Mouse (Mus musculus): ENCODE data around the gene Rap1b. TPM values are rescaled to one million over a fixed set of nuclear protein-coding genes. Genes with fewer than 3 reads are reported as not detected.

The Rap1b gene
- polyA plus RNA-seq, 1 experiment from 2014 or later: 169 TPM

DNA sequence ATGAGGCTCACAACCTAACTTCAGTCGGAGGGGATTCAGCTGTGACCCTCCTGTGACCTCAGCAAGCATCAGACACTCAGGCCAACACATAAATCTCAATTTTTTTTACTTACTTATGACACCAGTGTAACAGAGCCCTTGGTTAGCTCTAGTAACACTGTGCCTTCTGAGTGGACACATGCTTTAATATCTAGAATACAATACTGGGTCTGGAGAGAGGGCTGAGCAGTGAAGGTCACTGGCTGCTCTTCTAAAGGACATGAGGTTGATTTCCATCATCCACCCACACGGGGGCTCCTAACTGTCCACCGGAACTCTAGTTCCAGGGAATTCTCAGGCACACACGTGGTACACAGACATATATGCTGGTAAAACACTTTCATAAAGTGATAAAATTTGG is 66.9 kb downstream of the Rap1b start:
- ATAC-seq: no peak
- no peaks in the 10 kb centered on the region for H3K9me3 ChIP-seq (ENCODE audit: control insufficient read depth, low read length)
- peaks cover 27% of the 10 kb centered on the region for H3K36me3 ChIP-seq (ENCODE audit: control insufficient read depth, insufficient read depth, low read length)
- H3K4me2 ChIP-seq (ENCODE audit: low read length): no peak overlapping the region
- 91% methylated on average over 4 of the region's 4 CpGs for WGBS
- no peak overlapping the region for H3K9ac ChIP-seq (ENCODE audit: low read depth, low read length)
- no peaks in the 10 kb centered on the region for H3K27me3 ChIP-seq (replicated peaks; ENCODE audit: control insufficient read depth, insufficient read depth, low read length)
- no peak overlapping the region for H3K27ac ChIP-seq (ENCODE audit: low read depth, low read length)
- H3K4me1 ChIP-seq (ENCODE audit: control insufficient read depth, insufficient read depth, low read depth, low read length): no peaks in the 10 kb centered on the region
- no peak overlapping the region for H3K4me3 ChIP-seq (ENCODE audit: low read length)

DNA sequence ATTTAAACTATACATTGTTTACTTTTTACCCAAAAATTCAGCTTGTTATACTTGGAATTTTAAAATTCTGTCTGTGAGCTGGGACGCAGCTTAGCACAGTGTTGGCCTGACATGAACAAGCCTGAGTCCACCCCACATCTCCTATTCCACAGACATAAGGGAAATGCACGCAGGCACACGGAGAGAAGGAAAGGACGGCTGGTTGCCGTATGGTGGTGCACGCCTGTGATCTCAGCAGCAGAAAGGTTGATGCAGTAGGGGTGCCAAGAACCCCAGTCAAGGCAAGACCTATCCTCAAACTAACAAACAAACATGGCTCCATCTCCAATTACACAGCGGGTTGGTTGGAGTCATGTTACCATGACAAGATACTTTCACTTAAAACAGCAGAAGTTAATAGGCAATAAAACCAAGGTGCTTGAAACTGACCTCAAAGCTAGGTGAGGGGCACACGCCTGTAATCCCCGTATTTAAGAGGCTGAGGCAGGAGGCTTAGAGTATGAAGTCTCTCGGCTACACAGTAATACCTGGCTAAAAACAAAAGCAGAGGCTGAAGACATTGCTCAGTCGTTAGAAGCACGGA is 67.4 kb downstream of the Rap1b start:
- H3K4me3 ChIP-seq (ENCODE audit: low read length): no peak overlapping the region

GRCm38 (mm10) chr10:117777501-117778327 is 68.1 kb downstream of the Rap1b start:
- Histone ChIP-seq H3K36me3 (ENCODE audit: control insufficient read depth, insufficient read depth, low read length) (peaks cover 27% of the 10 kb centered on the region), H3K9ac (ENCODE audit: low read depth, low read length) (no peak overlapping the region), H3K27ac (ENCODE audit: low read depth, low read length) (no peak overlapping the region), H3K4me1 (ENCODE audit: control insufficient read depth, insufficient read depth, low read depth, low read length) (no peaks in the 10 kb centered on the region), H3K4me2 (ENCODE audit: low read length) (no peak overlapping the region), H3K9me3 (ENCODE audit: control insufficient read depth, low read length) (no peaks in the 10 kb centered on the region), H3K4me3 (ENCODE audit: low read length) (no peak overlapping the region), H3K27me3 (replicated peaks; ENCODE audit: control insufficient read depth, insufficient read depth, low read length) (no peaks in the 10 kb centered on the region)
- ATAC-seq: no peak
- 96% methylated on average over 17 of the region's 17 CpGs for WGBS

More for the DNA sequence above, 67.4 kb downstream of the Rap1b start:
- H3K9ac ChIP-seq (ENCODE audit: low read depth, low read length): no peak overlapping the region
- no peaks in the 10 kb centered on the region for H3K4me1 ChIP-seq (ENCODE audit: control insufficient read depth, insufficient read depth, low read depth, low read length)
- H3K27ac ChIP-seq (ENCODE audit: low read depth, low read length): no peak overlapping the region
- WGBS: 97% methylated on average over 12 of the region's 12 CpGs
- ATAC-seq: no peak
- no peak overlapping the region for H3K4me2 ChIP-seq (ENCODE audit: low read length)
- peaks cover 28% of the 10 kb centered on the region for H3K36me3 ChIP-seq (ENCODE audit: control insufficient read depth, insufficient read depth, low read length)
- H3K9me3 ChIP-seq (ENCODE audit: control insufficient read depth, low read length): no peaks in the 10 kb centered on the region
- H3K27me3 ChIP-seq (replicated peaks; ENCODE audit: control insufficient read depth, insufficient read depth, low read length): no peaks in the 10 kb centered on the region

DNA sequence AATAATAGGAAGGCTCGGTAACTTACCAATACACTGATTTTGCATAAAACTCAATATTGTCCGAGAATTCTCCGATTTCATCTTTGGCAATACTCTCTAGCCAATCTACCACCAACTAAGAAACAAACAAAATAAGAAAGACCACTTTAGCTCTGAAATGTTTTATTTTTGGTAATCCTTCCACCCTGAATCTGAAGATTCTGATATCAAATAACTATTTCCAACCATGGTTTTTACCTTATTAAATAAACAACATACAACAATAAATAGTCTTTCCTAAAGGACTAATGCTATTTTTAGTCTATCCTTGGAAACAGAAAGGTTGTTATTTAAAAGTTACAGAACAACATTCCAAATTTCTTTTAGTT is 68.7 kb downstream of the Rap1b start:
- H3K27ac ChIP-seq (ENCODE audit: low read depth, low read length): no peak overlapping the region
- no peaks in the 10 kb centered on the region for H3K27me3 ChIP-seq (replicated peaks; ENCODE audit: control insufficient read depth, insufficient read depth, low read length)
- H3K9me3 ChIP-seq (ENCODE audit: control insufficient read depth, low read length): no peaks in the 10 kb centered on the region
- ATAC-seq: no peak
- H3K4me1 ChIP-seq (ENCODE audit: control insufficient read depth, insufficient read depth, low read depth, low read length): no peaks in the 10 kb centered on the region
- 93% methylated on average over 3 of the region's 3 CpGs for WGBS
- no peak overlapping the region for H3K9ac ChIP-seq (ENCODE audit: low read depth, low read length)
- H3K36me3 ChIP-seq (ENCODE audit: control insufficient read depth, insufficient read depth, low read length): peaks cover 30% of the 10 kb centered on the region
- H3K4me3 ChIP-seq (ENCODE audit: low read length): no peak overlapping the region
- no peak overlapping the region for H3K4me2 ChIP-seq (ENCODE audit: low read length)

DNA sequence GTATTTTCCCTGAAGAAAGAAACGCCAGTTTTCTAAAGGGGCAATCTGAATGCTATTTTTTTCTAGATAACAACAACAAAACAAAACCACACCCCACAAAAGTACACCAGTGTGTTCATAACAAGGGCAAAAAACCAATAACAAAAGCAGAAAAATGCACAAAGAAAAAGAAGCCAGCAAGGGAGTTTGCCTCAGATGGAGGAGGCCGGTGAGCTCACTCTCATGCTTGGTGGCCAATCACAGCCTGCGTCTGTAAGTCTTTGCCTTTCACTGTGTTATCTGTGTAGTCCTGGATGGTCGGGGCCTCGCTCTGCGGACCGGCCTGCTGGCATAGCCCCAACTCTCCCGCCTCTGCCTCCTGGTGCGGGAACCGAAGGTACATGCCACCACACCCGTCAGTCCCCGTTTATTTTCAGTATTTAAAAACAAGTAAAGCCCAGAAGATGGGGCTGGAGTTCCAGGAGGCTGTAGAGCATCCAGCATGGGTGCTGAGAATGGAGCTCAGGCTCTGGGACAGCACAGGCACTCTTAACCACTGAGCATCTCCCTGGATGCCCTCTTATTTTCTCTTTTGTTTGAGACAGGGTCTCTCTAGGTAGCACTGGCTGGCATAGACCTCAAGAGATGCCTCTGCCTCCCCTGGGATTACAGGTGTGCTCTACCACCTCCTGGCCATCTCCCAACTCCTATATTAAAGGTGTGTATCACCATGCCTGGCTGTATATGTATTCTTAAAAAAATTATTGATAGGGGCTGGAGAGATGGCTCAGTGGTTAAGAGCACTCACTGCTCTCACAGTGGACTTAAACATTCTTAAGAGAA is 69.3 kb downstream of the Rap1b start:
- no peak overlapping the region for H3K4me3 ChIP-seq (ENCODE audit: low read length)
- ATAC-seq: no peak

GRCm38 (mm10) chr10:117775401-117776144 is 70.3 kb downstream of the Rap1b start:
- Histone ChIP-seq H3K9ac (ENCODE audit: low read depth, low read length) (no peak overlapping the region), H3K27ac (ENCODE audit: low read depth, low read length) (no peak overlapping the region), H3K4me2 (ENCODE audit: low read length) (no peak overlapping the region), H3K9me3 (ENCODE audit: control insufficient read depth, low read length) (no peaks in the 10 kb centered on the region), H3K27me3 (replicated peaks; ENCODE audit: control insufficient read depth, insufficient read depth, low read length) (no peaks in the 10 kb centered on the region), H3K4me3 (ENCODE audit: low read length) (no peak overlapping the region), H3K36me3 (ENCODE audit: control insufficient read depth, insufficient read depth, low read length) (peaks cover 30% of the 10 kb centered on the region), H3K4me1 (ENCODE audit: control insufficient read depth, insufficient read depth, low read depth, low read length) (no peaks in the 10 kb centered on the region)
- ATAC-seq: no peak
- WGBS: 92% methylated on average over 6 of the region's 6 CpGs

More for the DNA sequence above, 69.3 kb downstream of the Rap1b start:
- no peaks in the 10 kb centered on the region for H3K9me3 ChIP-seq (ENCODE audit: control insufficient read depth, low read length)
- no peak overlapping the region for H3K9ac ChIP-seq (ENCODE audit: low read depth, low read length)
- no peak overlapping the region for H3K4me2 ChIP-seq (ENCODE audit: low read length)
- H3K27me3 ChIP-seq (replicated peaks; ENCODE audit: control insufficient read depth, insufficient read depth, low read length): no peaks in the 10 kb centered on the region
- no peaks in the 10 kb centered on the region for H3K4me1 ChIP-seq (ENCODE audit: control insufficient read depth, insufficient read depth, low read depth, low read length)
- no peak overlapping the region for H3K27ac ChIP-seq (ENCODE audit: low read depth, low read length)
- WGBS: 93% methylated on average over 12 of the region's 12 CpGs
- peaks cover 30% of the 10 kb centered on the region for H3K36me3 ChIP-seq (ENCODE audit: control insufficient read depth, insufficient read depth, low read length)

- Histone ChIP-seq H3K9ac (ENCODE audit: low read depth, low read length) (no peak overlapping the region), H3K36me3 (ENCODE audit: control insufficient read depth, insufficient read depth, low read length) (peaks cover 30% of the 10 kb centered on the region), H3K4me2 (ENCODE audit: low read length) (no peak overlapping the region), H3K4me1 (ENCODE audit: control insufficient read depth, insufficient read depth, low read depth, low read length) (no peaks in the 10 kb centered on the region), H3K9me3 (ENCODE audit: control insufficient read depth, low read length) (no peaks in the 10 kb centered on the region), H3K4me3 (ENCODE audit: low read length) (no peak overlapping the region), H3K27ac (ENCODE audit: low read depth, low read length) (no peak overlapping the region), H3K27me3 (replicated peaks; ENCODE audit: control insufficient read depth, insufficient read depth, low read length) (no peaks in the 10 kb centered on the region)
- WGBS: 97% methylated on average over 1 of the region's 1 CpGs
- ATAC-seq: no peak
Observed at GRCm38 (mm10) chr10:117774817-117775120, 71.1 kb downstream of the Rap1b start.

- H3K4me3 ChIP-seq (ENCODE audit: low read length): no peak overlapping the region
- H3K9ac ChIP-seq (ENCODE audit: low read depth, low read length): no peak overlapping the region
- no peaks in the 10 kb centered on the region for H3K27me3 ChIP-seq (replicated peaks; ENCODE audit: control insufficient read depth, insufficient read depth, low read length)
- H3K9me3 ChIP-seq (ENCODE audit: control insufficient read depth, low read length): no peaks in the 10 kb centered on the region
- no peak overlapping the region for H3K4me2 ChIP-seq (ENCODE audit: low read length)
- H3K27ac ChIP-seq (ENCODE audit: low read depth, low read length): no peak overlapping the region
- WGBS: 97% methylated on average over 22 of the region's 22 CpGs
- ATAC-seq: no peak
- H3K36me3 ChIP-seq (ENCODE audit: control insufficient read depth, insufficient read depth, low read length): peaks cover 30% of the 10 kb centered on the region
- no peaks in the 10 kb centered on the region for H3K4me1 ChIP-seq (ENCODE audit: control insufficient read depth, insufficient read depth, low read depth, low read length)
Observed at GRCm38 (mm10) chr10:117774011-117774816, 71.6 kb downstream of the Rap1b start.
